Mouse (Mus musculus) heart, postnatal 0 days (tissue): ENCODE data around the gene Obsl1. TPM values are rescaled to one million over a fixed set of nuclear protein-coding genes. Genes with fewer than 3 reads are reported as not detected.
A peak's percentile ranks its signal among the peaks of the same experiment; 100 is the strongest.

ENCODE experiments used
- ATAC-seq: fragments of 200-750 bp; cut with Nextera tagmentation; 2 replicates; pipeline ENCODE4 v1.8.0; 2017; ENCODE audit warnings: low read depth, moderate number of reproducible peaks, moderate library complexity; ENCODE audit not compliant: insufficient read depth
- DNase-seq: peaks from one replicate; pipeline ENCODE4 v3.0.0-alpha.2; 2016; ENCODE audit warnings: low spot score
- H3K27ac ChIP-seq: fragments of 300-500 bp; sonication (generic); 2 replicates; pipeline ENCODE4 v1.5.1; 2014; ENCODE audit warnings: low read depth, mild to moderate bottlenecking
- H3K27me3 ChIP-seq: fragments of 300-500 bp; sonication (generic); 2 replicates; pipeline ENCODE4 v1.6.1; 2014; ENCODE audit warnings: low read length, mixed read lengths; ENCODE audit not compliant: control insufficient read depth, insufficient read depth
- H3K36me3 ChIP-seq: fragments of 300-500 bp; sonication (generic); replicated peaks from 2 replicates; pipeline ENCODE4 v1.6.1; 2014; ENCODE audit warnings: low read length, mixed read lengths; ENCODE audit not compliant: control insufficient read depth, insufficient read depth
- H3K4me1 ChIP-seq: fragments of 300-500 bp; sonication (generic); 2 replicates; pipeline ENCODE4 v1.6.1; 2014; ENCODE audit warnings: antibody characterized with exemption; ENCODE audit not compliant: control insufficient read depth, insufficient read depth
- H3K4me2 ChIP-seq: fragments of 300-500 bp; sonication (generic); 2 replicates; pipeline ENCODE4 v1.6.1; 2014; ENCODE audit warnings: low read depth, mild to moderate bottlenecking, low read length, moderate library complexity
- H3K4me3 ChIP-seq: fragments of 300-500 bp; sonication (generic); 2 replicates; pipeline ENCODE4 v1.5.1; 2014; ENCODE audit warnings: low read depth, low read length
- H3K9ac ChIP-seq: fragments of 300-500 bp; sonication (generic); replicated peaks from 2 replicates; pipeline ENCODE4 v1.6.1; 2014; ENCODE audit warnings: low read depth, low read length, mixed read lengths
- H3K9me3 ChIP-seq: fragments of 300-500 bp; sonication (generic); replicated peaks from 2 replicates; pipeline ENCODE4 v1.6.1; 2016; ENCODE audit warnings: low read length; ENCODE audit not compliant: control insufficient read depth
- CTCF ChIP-seq: IDR thresholded peaks from 2 replicates; pipeline ENCODE4 v1.5.1; 2016; ENCODE audit warnings: antibody characterized with exemption, control low read depth, low read depth
- EP300 ChIP-seq: IDR thresholded peaks from 2 replicates; pipeline ENCODE4 v1.6.1; 2016; ENCODE audit warnings: antibody characterized with exemption, low read depth
- WGBS: fragments of 180-500 bp; shearing (Covaris S2); extraction: QIAGEN DNeasy Blood & Tissue Kit; methylation state at CpG from one replicate; pipeline ENCODE4 v1.1.7; 2014; 5-methylcytosine and 5-hydroxymethylcytosine counted together
- polyA plus RNA-seq: library from polyadenylated mRNA; unstranded; fragments of >200 nt; fragmentation: Nextera tagmentation; extraction: Ambion mirVana; gene quantifications from 2 replicates; pipeline ENCODE4 v1.2.1, GENCODE M21; 2015
- total RNA-seq: library from RNA; depleted of rRNA; stranded (reverse); fragments of >200 nt; gene quantifications from 2 replicates; pipeline ENCODE4 v1.2.3, GENCODE M21; 2014; ENCODE audit warnings: low replicate concordance

Gene Obsl1
- total and polyA plus RNA-seq, 2 experiments from 2014 or later: 45.8 to 293 TPM

DNA sequence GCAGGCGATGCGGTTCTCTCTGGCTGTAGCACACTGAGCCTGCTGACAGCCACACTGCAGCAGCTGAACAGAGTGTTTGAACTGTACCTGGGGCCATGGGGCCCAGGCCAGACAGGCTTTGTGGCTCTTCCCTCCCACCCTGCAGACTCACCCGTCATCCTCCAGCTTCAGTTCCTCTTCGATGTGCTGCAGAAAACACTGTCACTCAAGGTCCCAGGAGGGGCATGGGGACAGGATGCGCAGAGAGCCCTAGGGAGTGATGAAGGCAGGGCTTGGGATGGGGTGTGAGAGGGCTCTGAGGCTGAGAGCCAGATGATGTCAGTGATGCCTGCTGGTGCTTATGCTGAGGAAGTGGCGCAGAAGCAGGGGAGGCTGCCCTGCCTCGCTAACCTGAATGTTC lies 18.4 kb upstream of the Obsl1 start:
- H3K27me3 ChIP-seq: no peaks in the 10 kb centered on the region
- peaks cover 44% of the 10 kb centered on the region for H3K36me3 ChIP-seq
- H3K9me3 ChIP-seq: no peaks in the 10 kb centered on the region
- H3K9ac ChIP-seq: no peak overlapping the region
- no peak for ATAC-seq
- peaks cover 12% of the 10 kb centered on the region for H3K4me1 ChIP-seq
- no peak overlapping the region for H3K4me2 ChIP-seq
- TF ChIP-seq EP300 (no peak), CTCF (no peak)
- DNase-seq: no peak
- WGBS: 78% methylated on average over 7 of the region's 7 CpGs
- no peak overlapping the region for H3K4me3 ChIP-seq
- H3K27ac ChIP-seq: no peak overlapping the region

DNA sequence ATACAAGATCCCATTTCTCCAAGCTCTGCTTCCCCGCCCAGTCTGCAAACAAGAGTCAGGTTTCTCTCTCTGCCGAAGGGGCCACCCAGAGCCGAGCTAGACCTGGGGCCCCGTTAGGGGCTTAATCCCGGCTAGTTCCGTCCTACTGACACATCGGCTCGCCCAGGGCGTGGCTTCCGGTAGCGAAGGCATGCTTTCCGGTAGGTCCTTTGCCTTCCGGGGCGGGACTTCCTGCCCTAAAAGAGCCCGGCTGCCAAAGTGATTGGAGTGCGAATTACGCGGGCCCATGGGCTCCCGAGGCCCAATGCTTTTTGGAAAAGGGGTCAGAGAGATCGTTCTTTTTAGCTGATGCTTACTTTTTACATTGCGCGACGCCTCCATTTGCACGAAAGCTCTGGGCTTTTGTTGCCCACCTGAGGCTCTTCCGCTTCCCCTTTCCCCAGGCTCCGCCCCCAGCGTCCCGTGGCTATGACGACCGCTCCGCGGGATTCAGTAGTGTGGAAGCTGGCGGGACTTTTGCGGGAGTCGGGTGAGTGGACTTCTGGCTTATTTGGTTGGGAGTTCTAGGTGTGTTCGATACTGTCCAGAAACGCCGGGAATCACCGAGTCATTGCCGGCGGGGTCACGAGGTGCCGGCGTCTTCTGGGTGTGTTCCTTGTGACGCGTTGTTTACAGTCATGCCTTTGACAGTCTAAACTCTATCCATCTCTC lies 15.2 kb upstream of the Obsl1 start, which contains the start of gene Stk11ip:
Gene Stk11ip, plus strand, starts transcription at position 209 of the 711 bp plus-strand sequence.
- no peaks in the 10 kb centered on the region for H3K9me3 ChIP-seq
- peak; percentile 98 for ATAC-seq
- H3K27ac ChIP-seq: peak within 1 kb of the TSS; percentile 94
- H3K4me2 ChIP-seq: peak within 1 kb of the TSS; percentile 81
- peaks cover 12% of the 10 kb centered on the region for H3K36me3 ChIP-seq
- WGBS: 0% methylated on average over 46 of the region's 46 CpGs
- peak within 1 kb of the TSS; percentile 71 for H3K4me3 ChIP-seq
- peaks cover 28% of the 10 kb centered on the region for H3K4me1 ChIP-seq
- DNase-seq: peak; percentile 97
- H3K27me3 ChIP-seq: no peaks in the 10 kb centered on the region
- peak within 1 kb of the TSS; percentile 52 for H3K9ac ChIP-seq
- no peak for TF ChIP-seq CTCF
- TF ChIP-seq EP300: peak; percentile 78; the same call in 1 of the 2 replicates

DNA sequence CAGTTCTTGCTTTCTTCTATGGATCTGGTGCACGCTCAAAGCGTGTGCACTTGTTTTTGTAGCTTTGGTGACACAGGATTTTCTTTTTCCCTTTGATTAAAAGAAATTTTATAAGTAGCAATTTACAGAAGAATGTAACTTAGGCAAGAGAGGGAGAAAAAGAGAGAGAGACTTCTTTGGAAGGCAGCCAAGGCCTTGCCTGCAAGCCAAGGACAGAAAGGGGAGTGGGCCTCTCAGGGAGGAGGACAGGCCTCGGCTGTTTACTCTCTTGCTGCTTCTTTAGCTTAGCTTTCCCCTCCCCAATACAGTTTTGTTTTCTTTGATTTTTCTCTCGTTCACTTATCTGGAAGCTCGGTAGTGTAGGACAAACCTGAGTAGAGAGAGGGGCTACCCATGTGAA lies 13.3 kb upstream of the Obsl1 start:
- ATAC-seq (no peak), DNase-seq (no peak)
- H3K27me3 ChIP-seq: no peaks in the 10 kb centered on the region
- TF ChIP-seq CTCF: no peak
- WGBS: 37% methylated on average over 5 of the region's 5 CpGs
- no peaks in the 10 kb centered on the region for H3K36me3 ChIP-seq
- peaks cover 34% of the 10 kb centered on the region for H3K4me1 ChIP-seq
- H3K27ac ChIP-seq: peak overlapping the region; percentile 94
- no peak overlapping the region for H3K4me2 ChIP-seq
- no peak overlapping the region for H3K4me3 ChIP-seq
- H3K9ac ChIP-seq: no peak overlapping the region
- no peaks in the 10 kb centered on the region for H3K9me3 ChIP-seq

DNA sequence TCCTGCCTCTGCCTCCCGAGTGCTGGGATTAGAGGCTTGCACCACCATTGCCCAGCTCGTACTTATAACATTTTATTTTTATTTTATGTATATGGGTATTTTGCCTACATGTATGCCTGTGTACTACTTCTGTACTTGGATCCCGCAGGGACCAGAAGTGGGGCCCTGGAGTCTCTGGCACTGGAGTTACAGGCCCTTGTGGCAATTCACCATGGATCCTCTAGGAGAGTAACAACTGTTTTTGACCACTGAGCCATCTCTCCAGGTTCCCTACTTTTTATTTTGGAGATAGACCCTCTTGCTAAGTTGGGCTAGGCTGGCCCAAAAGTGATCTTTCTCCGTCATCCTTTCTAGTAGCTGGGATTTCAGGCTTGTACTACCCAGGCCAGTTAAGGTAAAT lies 12.2 kb upstream of the Obsl1 start:
- H3K36me3 ChIP-seq: no peaks in the 10 kb centered on the region
- no peak overlapping the region for H3K4me2 ChIP-seq
- no peaks in the 10 kb centered on the region for H3K9me3 ChIP-seq
- no peak overlapping the region for H3K9ac ChIP-seq
- H3K4me3 ChIP-seq: no peak overlapping the region
- TF ChIP-seq CTCF (no peak), EP300 (no peak)
- H3K27ac ChIP-seq: no peak overlapping the region
- ATAC-seq (no peak), DNase-seq (no peak)
- WGBS: over 99% methylated on average over 4 of the region's 4 CpGs
- H3K27me3 ChIP-seq: no peaks in the 10 kb centered on the region
- H3K4me1 ChIP-seq: peaks cover 34% of the 10 kb centered on the region

DNA sequence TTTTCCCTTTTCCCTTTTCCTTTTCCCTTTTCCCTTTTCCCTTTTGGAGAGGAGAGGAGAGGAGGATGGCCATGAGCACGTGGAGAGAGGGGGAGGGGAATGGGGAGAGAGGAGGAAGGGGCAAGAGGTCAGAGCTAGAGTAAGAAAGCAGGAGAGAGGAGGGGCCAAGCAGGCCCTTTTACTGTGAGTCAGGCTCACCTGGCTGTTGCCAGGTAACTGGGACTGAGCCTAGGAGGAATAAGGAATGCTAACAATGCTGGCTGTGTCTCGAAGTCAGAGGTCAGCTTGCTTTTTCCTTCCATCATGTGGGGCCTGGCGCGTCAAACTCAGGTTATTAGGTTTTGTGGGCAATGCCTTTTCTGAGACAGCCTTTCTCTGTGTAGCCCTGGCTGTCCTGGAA lies 11.7 kb upstream of the Obsl1 start:
- peaks cover 35% of the 10 kb centered on the region for H3K4me1 ChIP-seq

More for the DNA sequence above, 11.7 kb upstream of the Obsl1 start:
- DNase-seq: no peak
- no peak for ATAC-seq
- Histone ChIP-seq H3K27me3 (no peaks in the 10 kb centered on the region), H3K36me3 (no peaks in the 10 kb centered on the region), H3K9me3 (no peaks in the 10 kb centered on the region), H3K4me3 (no peak overlapping the region), H3K27ac (no peak overlapping the region), H3K4me2 (no peak overlapping the region), H3K9ac (no peak overlapping the region)
- WGBS: 69% methylated on average over 4 of the region's 4 CpGs
- TF ChIP-seq CTCF (no peak), EP300 (no peak)
